In the genomic region with DNA sequence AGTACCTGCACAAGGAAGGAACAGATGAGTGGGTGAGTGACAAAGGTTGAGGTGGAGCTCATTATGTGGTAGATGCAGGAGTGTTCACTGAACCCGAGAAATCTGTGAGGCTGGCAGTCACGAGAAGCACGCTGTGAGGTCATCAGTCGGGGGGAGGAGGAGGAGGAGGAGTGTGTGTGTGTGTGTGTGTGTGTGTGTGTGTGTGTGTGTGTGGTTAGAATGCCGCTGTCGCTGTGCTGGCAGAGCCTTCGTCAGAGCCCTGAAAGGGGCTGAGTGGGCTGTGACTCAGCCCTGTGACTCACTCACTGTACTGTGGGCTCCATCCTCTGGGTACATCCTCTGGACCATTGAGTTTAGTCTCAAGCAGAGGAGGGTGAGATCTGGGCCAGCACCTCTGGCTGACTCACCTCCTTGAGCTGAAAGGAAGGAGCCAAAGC, we compare ENCODE assay signal across 7 mouse cellular contexts. TPM values are rescaled to one million over a fixed set of nuclear protein-coding genes. Genes with fewer than 3 reads are reported as not detected.
A peak's percentile ranks its signal among the peaks of the same experiment; 100 is the strongest.
DNase-seq lines count a peak whose midpoint lies in the region; ATAC-seq and TF ChIP-seq lines count a peak whose summit lies in the region.

No protein-coding gene starts in this region.

- peak; percentile 31; the same call in 1 of the 2 replicates for ATAC-seq in liver, postnatal 0 days
- ATAC-seq in inflammation-experienced regulatory T-cells, adult 6 months, result peak; percentile 95

- no peaks in the 10 kb centered on the region for H3K36me3 ChIP-seq in liver, postnatal 0 days (replicated peaks; ENCODE audit: insufficient read depth, low read length)

- WGBS in liver, postnatal 0 days (ENCODE audit: insufficient replicate concordance), result 49% methylated on average over 6 of the region's 7 CpGs
- 15% methylated on average over 7 of the region's 7 CpGs for WGBS in olfactory bulb, adult 2 months

- H3K9ac ChIP-seq in liver, postnatal 0 days (replicated peaks), result no peak overlapping the region

- TF ChIP-seq POLR2A in olfactory bulb, adult 2 months (IDR thresholded peaks at IDR 0.05; ENCODE audit: insufficient read depth, low read depth, low read length), result no peak

- no peak overlapping the region for H3K4me2 ChIP-seq in liver, postnatal 0 days (ENCODE audit: low read depth, low read length)

- TF ChIP-seq CTCF in liver, postnatal 0 days (IDR thresholded peaks at IDR 0.05; ENCODE audit: low read depth), result no peak
- TF ChIP-seq CTCF in olfactory bulb, adult 2 months (IDR thresholded peaks at IDR 0.05; ENCODE audit: insufficient read depth, low read depth, low read length), result no peak

- no peak overlapping the region for H3K27ac ChIP-seq in liver, postnatal 0 days (ENCODE audit: low read depth)
- H3K27ac ChIP-seq in olfactory bulb, adult 2 months (ENCODE audit: insufficient read depth, low read depth, low read length), result peak overlapping the region; percentile 69

- H3K4me1 ChIP-seq in liver, postnatal 0 days (ENCODE audit: insufficient read depth), result peaks cover 3% of the 10 kb centered on the region
- H3K4me1 ChIP-seq in olfactory bulb, adult 2 months (ENCODE audit: control insufficient read depth, insufficient read depth, low read length), result peaks cover 24% of the 10 kb centered on the region

- DNase-seq in liver, postnatal 0 days, result no peak
- no peak for DNase-seq in liver
- DNase-seq in T-cell, adult 2 months (ENCODE audit: low spot score), result peak; percentile 81
- no peak for DNase-seq in layer of hippocampus, adult 9-10 months (ENCODE audit: low spot score)
- DNase-seq in cerebellum, adult 8-10 months, result no peak

- no peak for TF ChIP-seq EP300 in liver, postnatal 0 days (IDR thresholded peaks at IDR 0.05; ENCODE audit: low read depth)

- no peaks in the 10 kb centered on the region for H3K9me3 ChIP-seq in liver, postnatal 0 days (ENCODE audit: low read length)

- H3K27me3 ChIP-seq in liver, postnatal 0 days (ENCODE audit: insufficient read depth, low read length), result no peaks in the 10 kb centered on the region

- H3K4me3 ChIP-seq in liver, postnatal 0 days (ENCODE audit: low read depth, low read length), result no peak overlapping the region
- H3K4me3 ChIP-seq in olfactory bulb, adult 2 months (ENCODE audit: insufficient read depth, low read depth, low read length), result no peak overlapping the region

RNA-seq across cellular contexts. Expression of a gene that starts 20.2 kb away (rescaled TPM):
- 165 and 167 TPM in 2 replicates for polyA plus RNA-seq in liver, postnatal 0 days (2015; fragmentation: Nextera tagmentation; extraction: Ambion mirVana)
- 100 to 1,000 TPM; 243 to 476 (median 332) TPM for polyA plus RNA-seq in inflammation-experienced regulatory T-cells, adult 6 months (2017; shearing (Covaris generic))
- not detected in 2 replicates for polyA plus RNA-seq in olfactory bulb, adult 2 months (2012; ENCODE audit: insufficient read depth, insufficient read length, low replicate concordance, missing spikeins)

RNA-seq across cellular contexts. Expression of a gene that starts 49.0 kb away (rescaled TPM):
- 4.9 and 5.2 TPM in 2 replicates for polyA plus RNA-seq in liver, postnatal 0 days (2015; fragmentation: Nextera tagmentation; extraction: Ambion mirVana)
- 10 to 100 TPM; 17.1 to 23.1 (median 18.4) TPM for polyA plus RNA-seq in inflammation-experienced regulatory T-cells, adult 6 months (2017; shearing (Covaris generic))
- polyA plus RNA-seq in olfactory bulb, adult 2 months (2012; ENCODE audit: insufficient read depth, insufficient read length, low replicate concordance, missing spikeins), result not detected in 2 replicates

RNA-seq across cellular contexts. Expression of a gene that starts 49.8 kb away (rescaled TPM):
- polyA plus RNA-seq in liver, postnatal 0 days (2015; fragmentation: Nextera tagmentation; extraction: Ambion mirVana), result 8.2 and 8.7 TPM in 2 replicates
- 10 to 100 TPM; 27.4 to 28.4 (median 28.0) TPM for polyA plus RNA-seq in inflammation-experienced regulatory T-cells, adult 6 months (2017; shearing (Covaris generic))
- not detected in 2 replicates for polyA plus RNA-seq in olfactory bulb, adult 2 months (2012; ENCODE audit: insufficient read depth, insufficient read length, low replicate concordance, missing spikeins)
